8 mouse cellular contexts compared by ENCODE assay signal in the genomic region with DNA sequence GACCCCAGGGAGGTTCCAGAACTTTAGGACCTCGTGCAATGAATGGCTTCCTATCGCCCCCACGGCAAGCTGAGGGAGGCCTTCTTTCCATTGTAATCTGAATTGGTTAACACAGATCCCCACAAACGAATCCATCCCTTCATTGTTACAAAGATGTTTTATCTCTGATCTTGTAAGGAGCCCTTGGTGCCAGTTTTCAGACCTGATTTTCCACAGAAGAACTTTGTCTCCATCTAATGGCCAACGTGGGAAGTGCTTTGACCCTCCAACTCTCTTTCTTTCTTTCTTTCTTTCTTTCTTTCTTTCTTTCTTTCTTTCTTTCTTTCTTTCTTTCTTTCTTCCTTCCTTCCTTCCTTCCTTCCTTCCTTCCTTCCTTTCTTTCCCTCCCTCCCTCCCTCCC.
DNase-seq lines count a peak whose midpoint lies in the region; ATAC-seq and TF ChIP-seq lines count a peak whose summit lies in the region.
"Not testable (repeated sequence)": the region's sequence is repeated elsewhere in the genome, so short reads cannot be mapped to it uniquely, and the experiment has no call there.

No protein-coding gene starts in this region.

- DNase-seq in ES-E14 (ENCODE audit: low read depth, low spot score); liver, embryonic 14.5 days (ENCODE audit: low read depth in 3 of 3, low spot score in 3 of 3): not testable (repeated sequence)
- peak; percentile 20 for DNase-seq in cerebellum, adult 11 months
- DNase-seq in embryonic facial prominence, embryonic 11.5 days (ENCODE audit: low spot score), result peak; percentile 71
- peak; percentile 27 to 66 for DNase-seq in heart, postnatal 14 days
- peak; percentile 66 for DNase-seq in kidney, postnatal 0 days (ENCODE audit: low spot score)
- peak; percentile 37 for DNase-seq in naive thymus-derived CD4-positive, alpha-beta T cell, adult 2 months (ENCODE audit: low read depth)
- peak; percentile 29 for DNase-seq in thymus, postnatal 25 days

- not testable (repeated sequence) for H3K9ac ChIP-seq in ES-E14 (ENCODE audit: insufficient read depth, low read depth, low read length, poor library complexity, severe bottlenecking); embryonic facial prominence, embryonic 11.5 days (replicated peaks; ENCODE audit: low read length); kidney, postnatal 0 days (ENCODE audit: low read depth, low read length); liver, embryonic 14.5 days (replicated peaks)

- not testable (repeated sequence) for H3K4me2 ChIP-seq in embryonic facial prominence, embryonic 11.5 days (ENCODE audit: low read depth, low read length); kidney, postnatal 0 days (ENCODE audit: low read length); liver, embryonic 14.5 days (ENCODE audit: low read depth)

- ATAC-seq in embryonic facial prominence, embryonic 11.5 days (replicated peaks; ENCODE audit: insufficient number of reproducible peaks, low FRiP score, low TSS enrichment, low read depth); kidney, postnatal 0 days (replicated peaks; ENCODE audit: low FRiP score, low read depth); liver, embryonic 14.5 days (ENCODE audit: insufficient read depth): not testable (repeated sequence)

- not testable (repeated sequence) for TF ChIP-seq EP300 in liver, embryonic 14.5 days (IDR thresholded peaks at IDR 0.05; ENCODE audit: low read depth)

- not testable (repeated sequence) for H3K27me3 ChIP-seq in embryonic facial prominence, embryonic 11.5 days (ENCODE audit: control insufficient read depth, insufficient read depth, low read length); kidney, postnatal 0 days (ENCODE audit: insufficient read depth, low read length); liver, embryonic 14.5 days (ENCODE audit: control insufficient read depth, insufficient read depth, low read length)

- H3K36me3 ChIP-seq in ES-E14 (ENCODE audit: control insufficient read depth, insufficient read depth, low read length, poor library complexity, severe bottlenecking); embryonic facial prominence, embryonic 11.5 days (replicated peaks; ENCODE audit: control insufficient read depth, insufficient read depth, low read depth, low read length); kidney, postnatal 0 days (ENCODE audit: insufficient read depth, low read length); liver, embryonic 14.5 days (replicated peaks; ENCODE audit: control insufficient read depth, insufficient read depth, low read depth): not testable (repeated sequence)

- H3K27ac ChIP-seq in ES-E14 (ENCODE audit: insufficient read depth, low read depth, low read length, poor library complexity, severe bottlenecking); embryonic facial prominence, embryonic 11.5 days (replicated peaks; ENCODE audit: low read depth, low read length); kidney, postnatal 0 days; liver, embryonic 14.5 days: not testable (repeated sequence)

- H3K4me1 ChIP-seq in ES-E14 (ENCODE audit: control insufficient read depth in 2 of 2, insufficient read depth in 2 of 2, low read length in 2 of 2, poor library complexity in 1 of 2); embryonic facial prominence, embryonic 11.5 days (ENCODE audit: control insufficient read depth, insufficient read depth, low read length); kidney, postnatal 0 days (replicated peaks; ENCODE audit: insufficient read depth, low read length); liver, embryonic 14.5 days (replicated peaks; ENCODE audit: control insufficient read depth in 2 of 2, insufficient read depth in 2 of 2, low read length in 1 of 2): not testable (repeated sequence)

- peak; percentile 83 for TF ChIP-seq CTCF in kidney, postnatal 0 days (IDR thresholded peaks at IDR 0.05; ENCODE audit: low read depth)
- peak; percentile 54; the same call in 1 of the 2 replicates for TF ChIP-seq CTCF in liver, embryonic 14.5 days (IDR thresholded peaks at IDR 0.05; ENCODE audit: low read depth)

- intact Hi-C loops in heart, postnatal 14 days (cut with DNase I), result not testable (repeated sequence)

- 33% methylated on average over 5 of the region's 5 CpGs for WGBS in embryonic facial prominence, embryonic 11.5 days
- 33% methylated on average over 5 of the region's 5 CpGs for WGBS in kidney, postnatal 0 days
- 25% methylated on average over 5 of the region's 5 CpGs for WGBS in liver, embryonic 14.5 days (ENCODE audit: insufficient replicate concordance)

- H3K4me3 ChIP-seq in ES-E14 (ENCODE audit: insufficient read depth in 1 of 2, low read depth in 1 of 2, low read length in 2 of 2, poor library complexity in 1 of 2, severe bottlenecking in 1 of 2); embryonic facial prominence, embryonic 11.5 days (ENCODE audit: low read depth, low read length); kidney, postnatal 0 days (replicated peaks; ENCODE audit: low read depth, low read length); liver, embryonic 14.5 days (ENCODE audit: insufficient read depth in 1 of 2, low read depth in 2 of 2, low read length in 2 of 2): not testable (repeated sequence)

- H3K9me3 ChIP-seq in ES-E14 (ENCODE audit: control insufficient read depth, insufficient read depth, low read depth, low read length); embryonic facial prominence, embryonic 11.5 days (replicated peaks; ENCODE audit: control insufficient read depth, low read length); kidney, postnatal 0 days (replicated peaks; ENCODE audit: low read length); liver, embryonic 14.5 days (ENCODE audit: control insufficient read depth, low read length): not testable (repeated sequence)

- in situ Hi-C loops in ES-E14 (cut with MboI; ENCODE audit: low sequenced_read_pairs in 2 of 2, unreplicated experiment in 2 of 2), result loop anchor here (5.0 to 10.0 kb wide), 3 partner anchors 151 to 316 kb away; no protein-coding TSS in a partner anchor

TF ChIP-seq in ES-E14, 5 proteins besides CTCF, POLR2A, EP300 and RAD21:
- peak; percentile 83; the same call in 1 of the 2 replicates for TF ChIP-seq ZC3H11A (IDR thresholded peaks at IDR 0.05; ENCODE audit: borderline replicate concordance, low read depth, low read length)
